Mouse (Mus musculus) T-cell, adult 2 months (primary cell): Measurements from ENCODE around the gene Stambpl1.

Source experiments
- DNase-seq: peaks from one replicate; pipeline ENCODE4 v3.0.0; 2022; ENCODE audit warnings: low spot score

Gene Stambpl1

GRCm38 (mm10) chr19:34240273-34241039, 48.4 kb downstream of the Stambpl1 start:
- DNase-seq = no peak

- peak; percentile 31 for DNase-seq
These were observed 49.4 kb downstream of the Stambpl1 start for GRCm38 (mm10) chr19:34241247-34241915.

- DNase-seq = no peak
These were observed 50.9 kb downstream of the Stambpl1 start for GRCm38 (mm10) chr19:34242925-34243324.

GRCm38 (mm10) chr19:34244056-34244455, 52.0 kb downstream of the Stambpl1 start:
- DNase-seq = peak; percentile 66

GRCm38 (mm10) chr19:34248558-34248957, 56.5 kb downstream of the Stambpl1 start:
- peak; percentile 46 for DNase-seq

GRCm38 (mm10) chr19:34250621-34251020, 58.6 kb downstream of the Stambpl1 start:
- no peak for DNase-seq

GRCm38 (mm10) chr19:34251900-34252299, 59.9 kb downstream of the Stambpl1 start:
- no peak for DNase-seq

- no peak for DNase-seq
These were observed 60.4 kb downstream of the Stambpl1 start for GRCm38 (mm10) chr19:34252450-34252849.

GRCm38 (mm10) chr19:34254101-34254879, 62.3 kb downstream of the Stambpl1 start:
- peak; percentile 28 for DNase-seq

GRCm38 (mm10) chr19:34254880-34255681, 63.1 kb downstream of the Stambpl1 start, which contains the start of gene Acta2:
Gene Acta2 (minus strand): TSS chr19:34255590.
- no peak for DNase-seq

GRCm38 (mm10) chr19:34256149-34256548, 64.1 kb downstream of the Stambpl1 start:
- DNase-seq = no peak

GRCm38 (mm10) chr19:34256936-34257335, 64.9 kb downstream of the Stambpl1 start:
- DNase-seq = no peak

- DNase-seq = no peak
These were observed 70.4 kb downstream of the Stambpl1 start for GRCm38 (mm10) chr19:34262273-34262974.

- no peak for DNase-seq
These were observed 73.7 kb downstream of the Stambpl1 start for GRCm38 (mm10) chr19:34265604-34266193.

- no peak for DNase-seq
These were observed 77.0 kb downstream of the Stambpl1 start for GRCm38 (mm10) chr19:34268991-34269390.

GRCm38 (mm10) chr19:34270106-34270726, 78.2 kb downstream of the Stambpl1 start:
- no peak for DNase-seq

- DNase-seq = no peak
These were observed 78.9 kb downstream of the Stambpl1 start for GRCm38 (mm10) chr19:34270824-34271464.

GRCm38 (mm10) chr19:34273073-34273472, 81.0 kb downstream of the Stambpl1 start:
- DNase-seq = no peak

GRCm38 (mm10) chr19:34278078-34278477, 86.0 kb downstream of the Stambpl1 start:
- no peak for DNase-seq

- DNase-seq = no peak
These were observed 91.6 kb downstream of the Stambpl1 start for GRCm38 (mm10) chr19:34283614-34284013.
